32 mouse cellular contexts compared by ENCODE assay signal in genomic region chr8:26445991-26446390, GRCm38 (mm10).
"Had no signal": no experiment of that assay in that cellular context is flagged by ENCODE, and none has a peak within 500 bp of the region (broad histone marks: within the 10 kb centered on the region; RNA-seq: fewer than 3 reads in every experiment).

No protein-coding gene starts in this region.

- H3K4me2 ChIP-seq: limb, embryonic 12.5 days; limb, embryonic 13.5 days; limb, embryonic 15.5 days; liver, embryonic 11.5 days; liver, embryonic 12.5 days; liver, embryonic 13.5 days; liver, embryonic 15.5 days; lung, embryonic 14.5 days; lung, embryonic 15.5 days; midbrain, embryonic 11.5 days; midbrain, embryonic 12.5 days; midbrain, embryonic 13.5 days; midbrain, embryonic 15.5 days; neural tube, embryonic 12.5 days had no signal

- H3K36me3 ChIP-seq: limb, embryonic 10.5 days; limb, embryonic 12.5 days; limb, embryonic 13.5 days; limb, embryonic 15.5 days; liver, embryonic 12.5 days; liver, embryonic 13.5 days; liver, embryonic 15.5 days; lung, embryonic 15.5 days; midbrain, embryonic 10.5 days; midbrain, embryonic 12.5 days; midbrain, embryonic 13.5 days; midbrain, embryonic 15.5 days; neural tube, embryonic 12.5 days had no signal

- H3K9ac ChIP-seq: limb, embryonic 12.5 days; limb, embryonic 13.5 days; limb, embryonic 15.5 days; liver, embryonic 12.5 days; liver, embryonic 13.5 days; liver, embryonic 14.5 days; liver, embryonic 15.5 days; liver, postnatal 0 days; lung, embryonic 14.5 days; lung, embryonic 15.5 days; midbrain, embryonic 12.5 days; midbrain, embryonic 13.5 days; midbrain, embryonic 15.5 days; neural tube, embryonic 12.5 days had no signal

- H3K27me3 ChIP-seq: limb, embryonic 15.5 days; liver, embryonic 12.5 days; liver, embryonic 13.5 days; liver, embryonic 15.5 days; lung, embryonic 15.5 days; megakaryocyte, embryonic 14.5 days; midbrain, embryonic 12.5 days; midbrain, embryonic 13.5 days; midbrain, embryonic 15.5 days; neural tube, embryonic 12.5 days had no signal

- H3K4me3 ChIP-seq: limb, embryonic 10.5 days; limb, embryonic 12.5 days; limb, embryonic 13.5 days; limb, embryonic 15.5 days; liver, embryonic 12.5 days; liver, embryonic 13.5 days; liver, embryonic 15.5 days; lung, embryonic 15.5 days; megakaryocyte, embryonic 14.5 days; midbrain, embryonic 10.5 days; midbrain, embryonic 12.5 days; midbrain, embryonic 13.5 days; midbrain, embryonic 15.5 days; myocyte; neural tube, embryonic 12.5 days had no signal

- ATAC-seq: liver, embryonic 12.5 days; liver, postnatal 0 days; lung, postnatal 0 days; midbrain, embryonic 13.5 days; midbrain, embryonic 15.5 days; midbrain, embryonic 16.5 days had no signal

- DNase-seq: left cerebral cortex, postnatal 4 days; liver; liver, embryonic 13.5 days; liver, postnatal 0 days; lung, adult 18-20 months; lung, adult 2 months; lung, embryonic 14.5 days; lung, postnatal 10 days; lung, postnatal 14 days; lung, postnatal 36 days; lung, postnatal 4 days; midbrain, embryonic 14.5 days had no signal

- H3K27ac ChIP-seq: limb, embryonic 10.5 days; limb, embryonic 12.5 days; limb, embryonic 13.5 days; limb, embryonic 15.5 days; liver, embryonic 12.5 days; liver, embryonic 13.5 days; liver, embryonic 14.5 days; liver, embryonic 15.5 days; lung, embryonic 15.5 days; macrophage; midbrain, embryonic 10.5 days; midbrain, embryonic 12.5 days; midbrain, embryonic 13.5 days; midbrain, embryonic 15.5 days; neural tube, embryonic 12.5 days had no signal

- H3K4me1 ChIP-seq: liver, embryonic 12.5 days; liver, embryonic 13.5 days; liver, embryonic 15.5 days; megakaryocyte, embryonic 14.5 days; midbrain, embryonic 12.5 days; midbrain, embryonic 13.5 days; midbrain, embryonic 15.5 days; neural tube, embryonic 12.5 days had no signal

- H3K9me3 ChIP-seq: limb, embryonic 10.5 days; limb, embryonic 12.5 days; limb, embryonic 13.5 days; limb, embryonic 15.5 days; liver, embryonic 12.5 days; liver, embryonic 13.5 days; liver, embryonic 15.5 days; lung, embryonic 15.5 days; midbrain, embryonic 10.5 days; midbrain, embryonic 12.5 days; midbrain, embryonic 13.5 days; midbrain, embryonic 15.5 days; neural tube, embryonic 12.5 days had no signal
